Mouse (Mus musculus) embryonic facial prominence, embryonic 15.5 days (tissue): ENCODE results near the gene Ushbp1. TPM values are rescaled to one million over a fixed set of nuclear protein-coding genes. Genes with fewer than 3 reads are reported as not detected.
"Not testable (repeated sequence)": the region's sequence is repeated elsewhere in the genome, so short reads cannot be mapped to it uniquely, and the experiment has no call there.

Experiments used
- ATAC-seq: fragments of 200-750 bp; cut with Nextera tagmentation; 2 replicates; pipeline ENCODE4 v1.8.0; 2017; ENCODE audit warnings: low read depth, moderate TSS enrichment; ENCODE audit not compliant: insufficient number of reproducible peaks, low FRiP score, low TSS enrichment
- H3K27ac ChIP-seq: fragments of 300-500 bp; sonication (generic); replicated peaks from 2 replicates; pipeline ENCODE4 v1.5.1; 2015; ENCODE audit warnings: mild to moderate bottlenecking, inconsistent platforms
- H3K27me3 ChIP-seq: fragments of 300-500 bp; sonication (generic); 2 replicates; pipeline ENCODE4 v1.6.1; 2015; ENCODE audit warnings: inconsistent platforms
- H3K36me3 ChIP-seq: fragments of 300-500 bp; sonication (generic); 2 replicates; pipeline ENCODE4 v1.6.1; 2015; ENCODE audit warnings: mild to moderate bottlenecking, inconsistent platforms
- H3K4me1 ChIP-seq: fragments of 300-500 bp; sonication (generic); 2 replicates; pipeline ENCODE4 v1.6.1; 2015; ENCODE audit warnings: inconsistent platforms
- H3K4me2 ChIP-seq: fragments of 300-500 bp; sonication (generic); replicated peaks from 2 replicates; pipeline ENCODE4 v1.6.1; 2015; ENCODE audit warnings: mild to moderate bottlenecking, inconsistent platforms
- H3K4me3 ChIP-seq: fragments of 300-500 bp; sonication (generic); replicated peaks from 2 replicates; pipeline ENCODE4 v1.5.1; 2015; ENCODE audit warnings: mild to moderate bottlenecking, inconsistent platforms
- H3K9ac ChIP-seq: fragments of 300-500 bp; sonication (generic); 2 replicates; pipeline ENCODE4 v1.6.1; 2015; ENCODE audit warnings: inconsistent platforms
- H3K9me3 ChIP-seq: fragments of 300-500 bp; sonication (generic); replicated peaks from 2 replicates; pipeline ENCODE4 v1.6.1; 2016; ENCODE audit warnings: inconsistent platforms
- WGBS: fragments of 180-500 bp; shearing (Covaris S2); methylation state at CpG from one replicate; pipeline ENCODE4 v1.1.7; 2015; 5-methylcytosine and 5-hydroxymethylcytosine counted together
- polyA plus RNA-seq: library from polyadenylated mRNA; unstranded; fragments of >200 nt; fragmentation: Nextera tagmentation; extraction: Ambion mirVana; gene quantifications from 2 replicates; pipeline ENCODE4 v1.2.1, GENCODE M21; 2015

Ushbp1 gene
- polyA plus RNA-seq, result 11.6 and 12.7 TPM in 2 replicates

DNA sequence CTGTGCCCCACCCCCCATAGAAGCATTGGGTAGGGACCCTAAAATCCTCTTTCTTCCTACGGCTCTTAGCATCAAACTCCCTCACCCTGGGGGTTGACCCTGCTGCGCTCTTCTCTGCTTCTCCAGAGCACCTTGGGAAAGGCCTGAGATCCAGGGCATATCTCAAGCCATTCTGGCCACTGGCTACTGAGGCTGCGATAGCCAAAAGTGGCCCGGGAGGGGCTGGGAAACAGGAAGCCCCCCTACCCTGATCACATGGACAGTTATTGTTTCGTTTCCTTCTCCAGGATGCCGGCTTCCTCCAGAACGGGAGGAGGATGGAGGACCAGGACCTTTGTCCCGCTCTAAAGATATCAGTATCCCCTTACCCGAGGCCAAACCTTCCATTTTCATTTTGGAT lies at the start of gene Ushbp1:
Gene Ushbp1, minus strand, starts transcription at position 174 of the 400 bp plus-strand sequence.
- WGBS, result 90% methylated on average over 9 of the region's 9 CpGs
- peaks cover 13% of the 10 kb centered on the region for H3K4me1 ChIP-seq
- ATAC-seq, result no peak
- H3K27ac ChIP-seq, result peak within 1 kb of the TSS; percentile 59
- H3K27me3 ChIP-seq, result no peaks in the 10 kb centered on the region
- H3K9ac ChIP-seq, result peak within 1 kb of the TSS; percentile 76; the same call in 1 of the 2 replicates
- peak within 1 kb of the TSS; percentile 82 for H3K4me3 ChIP-seq
- H3K9me3 ChIP-seq, result no peaks in the 10 kb centered on the region
- H3K4me2 ChIP-seq, result peak within 1 kb of the TSS; percentile 87
- peaks cover 20% of the 10 kb centered on the region for H3K36me3 ChIP-seq

DNA sequence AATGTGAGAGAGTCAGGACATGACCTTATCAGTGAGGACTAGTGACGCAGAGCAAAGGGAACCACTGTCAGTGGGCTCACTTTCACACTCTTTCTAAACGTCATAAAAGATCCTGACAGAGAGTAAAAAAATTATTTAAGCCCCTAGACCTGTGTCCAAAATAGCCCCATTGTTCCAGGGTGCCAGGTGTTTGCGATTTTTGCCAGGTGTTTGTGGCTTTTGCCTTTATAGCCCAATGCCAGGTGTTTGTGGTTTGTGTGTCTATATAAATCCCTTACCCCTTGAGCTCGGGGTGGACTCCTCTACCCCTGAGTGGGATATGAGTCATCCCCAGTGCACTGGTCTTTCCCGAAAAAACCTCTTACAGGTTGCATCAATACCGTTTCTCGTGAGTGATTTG lies 49.5 kb upstream of the Ushbp1 start:
- no peak overlapping the region for H3K4me2 ChIP-seq
- no peak overlapping the region for H3K4me3 ChIP-seq
- no peak overlapping the region for H3K27ac ChIP-seq
- H3K36me3 ChIP-seq, result no peaks in the 10 kb centered on the region
- no peak for ATAC-seq
- no peaks in the 10 kb centered on the region for H3K9me3 ChIP-seq
- WGBS, result 72% methylated on average over 7 of the region's 7 CpGs
- H3K27me3 ChIP-seq, result peaks cover 4% of the 10 kb centered on the region
- H3K9ac ChIP-seq, result no peak overlapping the region
- H3K4me1 ChIP-seq, result no peaks in the 10 kb centered on the region

DNA sequence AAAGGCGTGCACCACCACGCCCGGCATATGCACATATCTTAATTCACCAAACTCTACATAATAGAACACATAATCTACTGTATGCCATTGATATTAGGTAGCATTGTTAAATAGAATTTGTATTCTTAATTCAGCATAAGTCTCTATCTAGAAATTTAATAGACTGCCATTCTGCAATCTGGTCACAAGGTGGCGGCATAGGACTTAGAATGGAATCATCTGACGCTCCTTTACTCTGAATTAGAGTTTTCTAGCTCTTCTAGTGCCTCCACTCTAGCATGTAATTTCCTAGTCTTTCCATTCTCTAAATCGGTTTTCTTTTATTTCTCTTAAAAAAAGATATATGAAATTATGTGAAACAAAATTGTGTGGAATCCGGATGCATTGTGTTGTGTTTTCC lies 45.8 kb upstream of the Ushbp1 start:
- no peaks in the 10 kb centered on the region for H3K9me3 ChIP-seq
- H3K36me3 ChIP-seq, result no peaks in the 10 kb centered on the region
- under 1% methylated on average over 7 of the region's 7 CpGs for WGBS
- no peak overlapping the region for H3K27ac ChIP-seq
- no peak overlapping the region for H3K4me3 ChIP-seq
- H3K9ac ChIP-seq, result no peak overlapping the region
- no peak for ATAC-seq
- H3K27me3 ChIP-seq, result peaks cover 4% of the 10 kb centered on the region
- H3K4me1 ChIP-seq, result no peaks in the 10 kb centered on the region
- H3K4me2 ChIP-seq, result no peak overlapping the region

DNA sequence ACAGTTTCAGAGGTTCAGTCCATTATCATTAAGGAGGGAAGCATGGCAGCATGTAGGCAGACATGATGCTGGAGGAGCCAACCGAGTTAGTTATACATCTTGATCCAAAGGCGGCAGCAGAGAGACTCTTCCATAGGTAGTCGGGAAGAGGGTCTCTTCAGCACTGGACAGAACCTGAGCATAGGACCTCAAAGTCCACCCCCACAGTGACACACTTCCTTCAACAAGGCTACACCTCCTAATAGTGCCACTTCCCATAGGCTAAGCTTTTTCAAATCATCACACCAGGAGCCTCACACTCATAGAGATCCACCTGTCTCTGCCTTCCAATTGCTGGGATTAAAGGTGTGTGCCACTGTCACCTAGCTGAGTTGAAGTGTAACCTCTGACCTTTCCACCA lies 41.4 kb upstream of the Ushbp1 start:
- Histone ChIP-seq H3K36me3 (no peaks in the 10 kb centered on the region), H3K9ac (no peak overlapping the region), H3K9me3 (no peaks in the 10 kb centered on the region), H3K27me3 (peaks cover 3% of the 10 kb centered on the region; the same call in 1 of the 2 replicates), H3K4me1 (no peaks in the 10 kb centered on the region), H3K4me3 (no peak overlapping the region), H3K4me2 (no peak overlapping the region), H3K27ac (no peak overlapping the region)
- 54% methylated on average over 3 of the region's 3 CpGs for WGBS
- no peak for ATAC-seq

DNA sequence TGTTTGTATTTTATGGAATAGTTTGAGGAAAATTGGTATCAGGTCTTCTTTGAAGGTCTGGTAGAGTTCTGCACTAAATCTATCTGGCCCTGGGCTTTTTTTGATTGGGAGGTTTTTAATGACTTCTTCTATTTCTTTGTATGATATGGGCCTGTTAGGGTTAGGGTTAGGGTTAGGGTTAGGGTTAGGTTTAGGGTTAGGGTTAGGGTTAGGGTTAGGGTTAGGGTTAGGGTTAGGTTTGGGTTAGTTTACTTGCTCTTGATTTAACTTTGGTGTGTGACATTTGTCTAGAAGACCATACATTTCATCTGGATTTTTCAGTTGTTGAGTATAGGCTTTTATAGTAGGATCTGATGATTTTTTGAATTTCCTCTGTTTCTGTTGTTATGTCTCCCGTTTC lies 37.3 kb upstream of the Ushbp1 start:
- H3K9me3 ChIP-seq, H3K4me3 ChIP-seq, H3K4me1 ChIP-seq, H3K9ac ChIP-seq, H3K36me3 ChIP-seq, H3K27me3 ChIP-seq, H3K4me2 ChIP-seq, H3K27ac ChIP-seq, ATAC-seq: not testable (repeated sequence)
- WGBS, result 75% methylated on average over 1 of the region's 1 CpGs

DNA sequence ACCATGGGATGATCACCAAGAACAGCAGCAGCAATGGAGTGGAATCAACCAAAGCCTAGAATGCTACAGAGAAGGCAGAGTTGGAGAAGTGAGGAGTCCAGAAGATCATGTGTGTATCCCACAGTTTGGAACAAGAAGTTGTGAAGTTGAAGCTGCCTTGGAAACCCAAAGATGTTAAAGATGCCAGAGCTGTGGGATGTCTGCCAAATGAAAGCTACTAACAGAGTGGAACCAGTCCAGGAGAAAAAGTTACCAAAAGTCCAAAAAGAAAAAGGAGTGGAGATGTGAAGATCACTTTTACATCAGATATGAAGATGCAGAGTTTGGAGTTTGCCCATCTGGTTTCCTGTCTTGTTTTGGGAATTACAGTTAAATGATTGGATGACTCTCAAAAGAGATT lies 26.5 kb upstream of the Ushbp1 start:
- H3K36me3 ChIP-seq, result no peaks in the 10 kb centered on the region
- H3K9me3 ChIP-seq, result no peaks in the 10 kb centered on the region
- no peak overlapping the region for H3K9ac ChIP-seq
- H3K4me1 ChIP-seq, result no peaks in the 10 kb centered on the region
- H3K27ac ChIP-seq, result no peak overlapping the region
- no peaks in the 10 kb centered on the region for H3K27me3 ChIP-seq
- H3K4me2 ChIP-seq, result no peak overlapping the region
- ATAC-seq, result no peak
- no peak overlapping the region for H3K4me3 ChIP-seq

DNA sequence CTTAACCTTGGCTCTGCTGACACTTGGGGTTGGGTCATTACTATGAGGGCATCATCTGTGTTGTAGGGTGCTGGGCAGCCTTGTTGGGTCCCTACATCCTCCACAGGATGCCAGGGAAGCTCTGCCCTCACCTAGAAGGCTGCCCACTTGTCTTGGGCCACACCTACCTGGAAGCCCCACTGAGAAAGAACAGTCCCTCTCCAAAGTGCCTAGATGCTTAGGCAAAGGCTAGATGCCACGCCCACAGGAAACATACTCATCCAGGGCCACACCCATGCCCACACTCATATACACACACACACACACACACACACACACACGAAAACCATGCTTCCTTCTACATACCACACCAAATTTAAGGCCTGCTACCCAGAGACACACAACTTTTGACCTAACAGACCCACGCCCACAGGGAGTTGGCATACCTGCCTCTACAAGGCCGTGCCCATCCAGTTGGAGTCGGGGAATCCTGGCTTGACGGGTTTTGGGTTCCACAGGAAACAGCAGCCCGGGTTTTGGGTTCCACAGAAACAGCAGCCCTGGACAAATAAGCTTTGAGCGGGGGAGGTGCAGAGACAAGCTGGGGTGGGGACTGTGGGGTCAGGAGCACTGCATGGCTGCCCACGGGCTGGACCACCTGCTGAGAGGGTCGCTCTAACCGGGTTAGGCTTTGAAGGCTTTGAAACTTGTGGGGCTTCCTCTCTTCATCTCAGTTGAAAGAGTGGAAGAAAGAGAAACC lies 16.1 kb upstream of the Ushbp1 start:
- no peaks in the 10 kb centered on the region for H3K27me3 ChIP-seq
- WGBS, result 39% methylated on average over 11 of the region's 11 CpGs
- H3K27ac ChIP-seq, result no peak overlapping the region
- H3K9ac ChIP-seq, result no peak overlapping the region
- no peak for ATAC-seq
- no peak overlapping the region for H3K4me2 ChIP-seq
- no peak overlapping the region for H3K4me3 ChIP-seq
- no peaks in the 10 kb centered on the region for H3K9me3 ChIP-seq
- H3K36me3 ChIP-seq, result peaks cover 23% of the 10 kb centered on the region
- peaks cover 10% of the 10 kb centered on the region for H3K4me1 ChIP-seq

DNA sequence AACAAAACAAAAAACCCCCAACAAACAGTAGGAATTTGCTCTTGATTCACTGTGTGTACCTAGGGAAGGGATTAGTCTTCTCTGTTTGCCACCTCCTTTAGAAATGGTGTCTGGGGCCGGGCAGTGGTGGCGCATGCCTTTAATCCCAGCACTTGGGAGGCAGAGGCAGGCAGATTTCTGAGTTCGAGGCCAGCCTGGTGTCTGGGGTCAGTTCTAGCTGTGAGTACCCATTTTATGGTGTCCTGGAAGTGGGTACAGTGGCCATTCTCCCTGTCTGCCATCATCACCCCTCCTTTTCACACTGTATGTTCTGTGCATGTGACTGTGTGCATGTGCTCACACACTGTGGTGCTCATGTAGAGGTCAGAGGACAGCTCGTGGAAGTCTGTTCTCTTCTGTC lies 12.6 kb upstream of the Ushbp1 start:
- Histone ChIP-seq H3K27me3 (no peaks in the 10 kb centered on the region), H3K4me1 (peaks cover 24% of the 10 kb centered on the region), H3K4me2 (no peak overlapping the region), H3K9me3 (no peaks in the 10 kb centered on the region), H3K9ac (no peak overlapping the region), H3K27ac (no peak overlapping the region), H3K4me3 (no peak overlapping the region), H3K36me3 (peaks cover 24% of the 10 kb centered on the region)
- no peak for ATAC-seq
- 95% methylated on average over 4 of the region's 4 CpGs for WGBS

DNA sequence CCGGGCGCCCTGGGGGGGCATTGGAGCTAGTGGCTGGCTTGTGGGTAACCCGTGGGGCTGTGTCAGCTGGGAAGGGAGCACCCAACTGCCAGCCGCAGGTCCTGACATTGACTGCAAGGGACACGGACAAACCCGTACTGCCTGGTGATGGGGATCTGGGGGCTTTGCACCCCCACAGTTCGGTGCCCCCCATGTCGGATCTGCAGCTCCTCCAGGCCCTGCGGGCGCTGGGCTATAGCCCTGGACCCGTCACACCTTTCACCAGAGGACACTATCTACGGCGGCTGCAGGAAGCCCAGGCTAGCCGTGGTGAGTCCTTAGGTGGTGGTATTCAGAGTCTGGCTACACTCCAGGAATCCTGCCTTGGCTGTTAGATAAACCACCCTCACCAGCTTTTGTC lies 11.8 kb upstream of the Ushbp1 start:
- Histone ChIP-seq H3K4me1 (peaks cover 24% of the 10 kb centered on the region), H3K36me3 (peaks cover 29% of the 10 kb centered on the region), H3K4me2 (peak overlapping the region; percentile 95; the same call in 1 of the 2 replicates), H3K27me3 (no peaks in the 10 kb centered on the region), H3K27ac (no peak overlapping the region), H3K9me3 (no peaks in the 10 kb centered on the region), H3K9ac (peak overlapping the region; percentile 9; the same call in 1 of the 2 replicates), H3K4me3 (peak overlapping the region; percentile 55; the same call in 1 of the 2 replicates)
- no peak for ATAC-seq
- WGBS, result 93% methylated on average over 14 of the region's 14 CpGs

DNA sequence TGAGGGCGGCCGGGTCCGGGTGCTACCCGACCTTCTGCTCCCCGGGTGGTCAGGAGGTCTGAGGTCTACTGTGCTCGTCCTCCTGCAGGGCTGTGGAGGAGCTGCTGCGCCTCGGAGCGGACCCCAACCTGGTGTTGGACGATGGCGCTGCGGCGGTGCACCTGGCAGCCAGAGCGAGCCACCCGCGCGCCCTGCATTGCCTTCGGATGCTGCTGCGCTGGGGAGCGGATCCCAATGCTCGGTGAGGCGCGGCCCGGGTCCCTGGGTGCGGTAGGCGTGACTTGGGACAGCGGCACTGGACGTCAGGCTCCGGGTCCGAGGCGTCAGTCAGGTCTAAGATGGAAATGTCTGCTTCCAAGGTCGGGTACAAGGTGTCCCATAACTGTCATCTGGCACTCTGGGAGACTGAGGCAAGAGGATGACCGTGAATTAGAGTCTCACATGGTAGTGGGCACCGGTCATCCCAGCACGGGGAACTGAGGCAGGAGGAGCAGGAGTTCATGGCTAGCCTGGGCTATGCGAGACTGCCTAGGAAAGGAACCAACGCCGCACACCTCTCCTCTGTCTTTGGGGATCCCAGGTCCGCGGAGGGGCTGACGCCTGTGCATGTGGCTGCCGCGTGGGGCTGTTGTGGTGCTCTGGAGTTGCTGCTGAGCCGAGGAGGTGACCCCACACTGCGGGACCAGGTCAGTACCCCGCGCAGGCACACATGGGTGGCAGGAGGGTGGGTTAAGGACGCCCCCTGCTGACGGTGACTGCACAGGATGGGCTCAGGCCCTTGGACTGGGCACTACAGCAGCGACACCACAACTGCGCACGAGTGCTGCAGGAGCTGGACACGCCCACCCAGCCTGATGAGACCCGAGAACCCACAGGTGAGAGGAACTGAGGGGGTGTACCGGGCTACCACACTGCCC lies 10.8 kb upstream of the Ushbp1 start:
- H3K4me1 ChIP-seq, result peaks cover 24% of the 10 kb centered on the region
- peak overlapping the region; percentile 95 for H3K4me2 ChIP-seq
- no peaks in the 10 kb centered on the region for H3K27me3 ChIP-seq
- peaks cover 29% of the 10 kb centered on the region for H3K36me3 ChIP-seq
- H3K9me3 ChIP-seq, result no peaks in the 10 kb centered on the region
- H3K9ac ChIP-seq, result peak overlapping the region; percentile 41
- peak overlapping the region; percentile 55 for H3K4me3 ChIP-seq
- H3K27ac ChIP-seq, result no peak overlapping the region; the same call in 1 of the 2 replicates
- peak; percentile 60; the same call in 1 of the 2 replicates for ATAC-seq
- WGBS, result under 1% methylated on average over 55 of the region's 55 CpGs

DNA sequence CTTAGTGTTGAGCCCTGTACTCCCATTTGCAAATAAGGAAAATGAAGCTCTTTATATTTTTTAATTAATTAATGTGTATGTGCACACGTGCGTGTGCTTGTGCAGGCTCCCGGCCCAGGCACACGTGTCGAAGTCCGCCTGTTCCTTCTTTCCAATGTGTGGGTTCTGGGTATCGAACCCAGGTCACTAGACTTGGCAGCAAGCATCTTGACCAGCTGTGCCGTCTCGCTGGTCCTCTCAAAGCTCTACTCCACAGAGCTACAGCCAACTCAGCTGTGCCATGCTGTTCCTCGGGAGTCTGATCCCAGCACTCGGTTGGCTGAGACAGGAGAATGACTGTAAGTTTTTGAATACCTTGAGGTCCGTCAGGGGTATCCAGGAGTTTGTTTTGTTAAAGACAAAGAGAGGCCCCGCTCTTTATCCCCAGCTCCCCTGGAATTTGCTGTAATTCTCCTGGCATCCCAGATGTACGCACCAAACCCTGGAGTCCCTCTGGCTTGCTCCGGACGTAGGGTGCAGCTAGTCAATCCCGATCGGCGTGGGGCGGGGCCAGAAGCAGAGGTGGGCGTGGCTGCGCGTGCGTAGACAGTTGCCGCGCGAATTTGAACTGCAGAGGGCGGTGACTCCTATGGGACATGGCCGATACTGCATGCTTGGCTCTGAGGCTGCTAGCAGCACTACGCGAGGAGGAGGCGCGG lies 9.9 kb upstream of the Ushbp1 start, which contains the start of gene Ankle1:
Gene Ankle1, plus strand, starts transcription at position 610 of the 698 bp plus-strand sequence.
- Histone ChIP-seq H3K4me1 (peaks cover 24% of the 10 kb centered on the region), H3K4me3 (peak within 1 kb of the TSS; percentile 55), H3K9me3 (no peaks in the 10 kb centered on the region), H3K4me2 (peak within 1 kb of the TSS; percentile 95), H3K27ac (no peak within 1 kb of the TSS; the same call in 1 of the 2 replicates), H3K27me3 (no peaks in the 10 kb centered on the region), H3K36me3 (peaks cover 34% of the 10 kb centered on the region), H3K9ac (peak within 1 kb of the TSS; percentile 41)
- WGBS, result 16% methylated on average over 33 of the region's 33 CpGs
- peak; percentile 88 for ATAC-seq
